Mouse (Mus musculus) bone marrow macrophage, adult 2 months (primary cell): ENCODE data around the gene Necap1.

Experiments
- CTCF ChIP-seq: IDR thresholded peaks from 2 replicates; pipeline ENCODE4 v1.5.1; 2012; ENCODE audit warnings: low read depth, mild to moderate bottlenecking, low read length, moderate library complexity
- POLR2A ChIP-seq: IDR thresholded peaks from 2 replicates; pipeline ENCODE4 v1.6.1; 2012; ENCODE audit warnings: mild to moderate bottlenecking, low read depth, low read length, borderline replicate concordance

DNA sequence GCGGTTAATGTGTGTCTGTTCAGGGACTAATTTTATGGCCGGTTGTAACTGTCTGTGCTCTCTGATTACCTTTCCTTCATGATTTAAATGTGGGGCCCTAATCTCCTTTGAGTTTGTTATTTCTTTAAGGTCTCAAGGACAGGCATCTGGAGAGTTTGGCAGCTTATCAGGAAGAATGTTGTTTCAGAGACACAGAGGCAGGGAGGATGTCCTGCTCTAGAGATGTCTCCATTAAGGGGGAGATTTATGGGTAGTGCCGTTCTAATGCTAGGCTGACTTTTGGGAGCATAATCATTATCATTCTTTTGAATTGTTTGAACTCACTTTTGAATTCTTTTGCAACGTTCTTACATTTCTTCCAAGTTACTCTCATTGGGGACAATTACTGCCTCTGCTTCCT is 45.6 kb downstream of the Necap1 start:
- TF ChIP-seq POLR2A: no peak
- TF ChIP-seq CTCF: no peak
